Mouse (Mus musculus) cerebral cortex, adult 2 months (tissue): ENCODE results near the gene Vcl.

Experiments
- WGBS: fragments of 180-500 bp; shearing (Covaris S2); methylation state at CpG from one replicate; pipeline ENCODE4 v1.1.7; 2018; 5-methylcytosine and 5-hydroxymethylcytosine counted together

The Vcl gene

DNA sequence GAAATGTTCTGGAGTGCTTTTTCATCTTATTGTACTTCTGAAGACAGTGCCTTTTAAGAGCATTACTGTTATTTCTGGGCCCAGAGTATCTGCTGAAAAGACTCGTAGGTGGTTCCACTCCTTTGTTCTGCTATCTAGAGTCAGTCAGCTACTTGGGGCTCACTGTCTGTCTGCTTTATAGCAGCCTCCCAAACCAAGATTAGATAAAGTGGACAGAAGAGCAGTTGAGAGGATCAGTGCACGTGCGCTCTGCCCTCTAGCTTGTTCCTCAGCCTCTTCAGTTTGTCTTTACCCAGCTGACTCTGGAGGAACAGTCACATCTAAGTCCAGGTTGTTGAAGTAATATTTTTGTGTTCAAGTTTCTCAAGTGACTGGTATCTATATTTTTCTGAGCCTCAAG is 144.8 kb downstream of the Vcl start:
- WGBS: 75% methylated on average over 3 of the region's 3 CpGs

DNA sequence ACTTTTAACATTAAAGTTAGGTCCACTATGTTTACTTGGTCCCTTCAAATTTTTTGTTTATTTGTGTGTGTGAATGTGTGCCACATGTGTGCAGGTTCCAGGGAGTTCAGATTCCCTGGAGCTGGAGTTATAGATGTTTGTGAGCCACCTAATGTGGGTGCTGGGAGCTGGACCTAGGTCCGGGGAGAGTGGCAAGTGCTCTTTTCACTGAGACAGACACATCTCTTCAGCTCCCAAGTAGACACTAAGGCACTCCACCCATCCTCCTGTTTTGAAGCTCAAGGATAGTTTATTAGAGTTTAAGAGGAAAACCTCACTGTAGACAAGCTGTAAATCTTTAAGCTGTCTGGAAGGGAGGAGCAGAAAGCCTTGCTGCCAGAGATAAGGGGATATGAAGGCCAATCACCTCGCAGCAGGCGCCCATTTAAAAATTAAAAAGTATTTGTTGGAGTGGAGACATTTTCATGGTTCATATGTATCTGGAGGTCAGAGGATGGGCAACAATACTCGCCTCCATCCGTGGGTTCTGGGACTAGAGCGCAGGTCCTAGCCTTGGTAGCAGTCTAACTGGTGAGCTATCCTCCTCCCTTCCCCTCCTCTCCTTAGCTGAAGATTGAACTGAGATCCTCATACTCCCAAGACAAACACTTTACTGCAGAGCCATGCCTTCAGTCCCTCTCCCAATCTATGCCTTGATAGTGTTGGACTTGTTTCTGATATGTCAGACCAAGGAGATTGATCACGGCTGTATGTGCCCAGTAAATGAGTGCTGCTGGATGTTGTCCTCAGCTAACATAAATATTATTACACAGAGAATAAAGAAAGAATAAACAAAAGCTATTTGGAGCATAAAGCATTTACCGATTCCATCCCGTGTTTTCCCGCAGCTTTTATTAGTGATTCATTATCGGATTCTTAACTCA is 145.5 kb downstream of the Vcl start:
- 64% methylated on average over 11 of the region's 11 CpGs for WGBS

DNA sequence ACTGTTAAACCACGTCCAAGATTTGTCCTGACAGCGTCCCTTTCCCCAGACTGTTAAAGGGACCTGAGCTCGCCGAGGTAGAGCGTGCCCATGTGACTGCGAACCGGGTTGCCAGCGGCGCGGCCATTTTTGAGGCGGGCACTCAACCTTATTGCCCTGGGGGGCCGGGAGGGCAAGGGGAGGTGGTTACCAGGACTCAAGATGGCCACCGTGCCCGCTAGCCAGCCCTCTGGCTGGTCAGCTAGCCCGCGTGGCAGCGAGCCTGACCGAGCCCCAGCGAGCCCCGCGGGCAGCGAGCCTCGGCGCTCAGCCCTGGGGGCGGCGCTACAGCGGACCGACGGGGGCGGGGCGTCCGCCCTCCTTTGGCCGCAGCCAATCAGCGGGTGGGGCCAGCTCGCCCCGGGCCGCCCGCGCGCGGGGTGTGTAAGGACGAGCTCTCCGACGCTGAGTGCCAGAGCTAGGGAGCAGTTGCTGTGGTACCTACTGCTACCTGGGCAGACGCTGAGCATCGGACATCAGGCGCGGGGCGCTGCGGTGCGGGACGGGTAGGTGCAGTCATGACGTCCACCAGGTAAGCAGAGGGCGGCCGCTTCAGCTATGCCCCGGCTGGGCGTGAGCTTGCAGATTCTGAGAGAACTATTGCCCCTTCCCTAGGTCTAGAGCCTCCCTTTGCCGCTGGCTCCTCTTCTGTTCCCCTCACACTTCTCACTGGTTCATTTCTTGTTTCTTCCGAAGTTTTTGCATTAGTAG is 146.7 kb downstream of the Vcl start:
- whole genome bisulfite sequencing: under 1% methylated on average over 59 of the region's 59 CpGs

DNA sequence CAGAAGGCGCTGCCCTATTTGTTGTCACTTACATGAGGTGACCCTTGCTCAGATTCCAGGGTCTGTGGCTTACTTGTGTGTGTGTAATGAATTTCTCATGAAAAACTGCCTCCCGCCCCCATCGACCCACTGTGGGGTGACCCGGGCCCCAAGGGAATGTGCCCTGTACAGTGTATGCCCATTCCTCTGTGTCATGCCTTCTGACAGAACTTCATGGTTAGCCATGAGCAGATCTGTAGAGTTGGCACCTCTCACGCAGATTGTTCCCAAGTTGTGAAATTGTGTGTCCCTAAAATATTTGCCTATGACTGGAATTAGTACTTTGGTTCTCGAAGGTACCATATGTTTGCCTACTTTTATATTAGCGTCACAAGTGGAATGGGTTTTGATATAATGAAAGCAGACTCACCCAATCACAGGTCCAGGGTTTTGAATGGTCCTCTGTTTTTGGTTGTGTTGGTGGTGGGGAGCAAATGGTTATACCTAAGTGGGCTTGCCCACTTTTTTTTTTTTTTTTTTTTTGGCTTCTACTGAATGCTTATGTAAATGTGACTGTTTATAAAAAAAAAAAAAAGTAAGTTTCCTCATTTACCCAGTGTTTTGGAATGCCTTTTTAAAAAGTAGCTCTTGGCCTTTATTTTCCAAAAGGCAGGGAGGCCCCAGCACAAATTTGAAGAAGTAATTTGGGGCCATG is 147.4 kb downstream of the Vcl start:
- 21% methylated on average over 7 of the region's 7 CpGs for WGBS

GRCm38 (mm10) chr14:21077939-21078338 is 148.7 kb downstream of the Vcl start:
- WGBS: 83% methylated on average over 4 of the region's 4 CpGs

DNA sequence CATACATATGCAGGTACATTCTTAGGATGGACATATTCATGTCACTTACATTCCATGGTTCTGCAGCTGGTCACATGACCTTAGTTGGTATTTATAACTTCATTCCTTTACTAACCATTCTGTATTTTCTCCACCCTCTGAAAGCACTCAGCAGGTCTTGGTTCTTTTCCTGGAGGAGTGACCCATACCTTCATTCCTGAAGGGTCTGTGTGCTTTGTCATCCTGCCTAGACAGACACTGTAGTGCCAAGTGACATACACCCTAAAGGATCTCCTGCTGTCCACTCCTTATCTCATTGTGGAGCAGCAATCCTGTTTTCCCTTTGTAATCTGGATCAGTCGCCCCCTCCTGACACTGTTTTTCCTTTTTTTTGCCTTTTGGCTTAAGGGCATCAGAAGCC is 153.6 kb downstream of the Vcl start:
- WGBS: 79% methylated on average over 1 of the region's 1 CpGs
